Mouse (Mus musculus) G1E (cell line): ENCODE data around the gene Slc38a1. TPM values are rescaled to one million over a fixed set of nuclear protein-coding genes. Genes with fewer than 3 reads are reported as not detected.

Experiments
- ATAC-seq: 2 replicates; pipeline ENCODE4 v1.8.0; 2016; ENCODE audit warnings: mild to moderate bottlenecking; ENCODE audit not compliant: insufficient number of reproducible peaks, poor library complexity, low FRiP score, severe bottlenecking; ENCODE audit errors: extremely low read depth
- DNase-seq: peaks from one replicate; pipeline ENCODE4 v3.0.0; 2012; ENCODE audit warnings: low spot score
- H3K27me3 ChIP-seq: 2 replicates; pipeline ENCODE4 v1.6.1; 2012; ENCODE audit warnings: mild to moderate bottlenecking, low read length, inconsistent platforms; ENCODE audit not compliant: insufficient read depth
- H3K36me3 ChIP-seq: replicated peaks from 2 replicates; pipeline ENCODE3; 2012; ENCODE audit warnings: mild to moderate bottlenecking, inconsistent platforms
- H3K4me1 ChIP-seq: 2 replicates; pipeline ENCODE4 v1.6.1; 2012; ENCODE audit warnings: low read depth, low read length, inconsistent platforms, mixed read lengths; ENCODE audit not compliant: insufficient read depth
- H3K4me3 ChIP-seq: 2 replicates; pipeline ENCODE4 v1.5.1; 2012; ENCODE audit warnings: low read depth, mild to moderate bottlenecking, inconsistent platforms, low read length, moderate library complexity, mixed read lengths
- H3K9me3 ChIP-seq: replicated peaks from 2 replicates; pipeline ENCODE4 v1.6.1; 2012; ENCODE audit warnings: inconsistent platforms
- CTCF ChIP-seq: IDR thresholded peaks from 2 replicates; pipeline ENCODE4 v1.5.1; 2012; ENCODE audit warnings: low read depth, low read length, inconsistent platforms, mixed read lengths
- GATA1 ChIP-seq: IDR thresholded peaks from 2 replicates; pipeline ENCODE4 v1.6.1; 2012; ENCODE audit warnings: borderline replicate concordance, low read length, inconsistent platforms, mixed read lengths
- GATA2 ChIP-seq: IDR thresholded peaks from 2 replicates; pipeline ENCODE4 v1.6.1; 2012; ENCODE audit warnings: low read depth, low read length, inconsistent platforms, borderline replicate concordance
- POLR2AphosphoS5 ChIP-seq: IDR thresholded peaks from 2 replicates; pipeline ENCODE4 v1.6.1; 2012; ENCODE audit warnings: low read depth, low read length, inconsistent platforms; ENCODE audit not compliant: insufficient replicate concordance
- TAL1 ChIP-seq: conservative IDR thresholded peaks from 2 replicates; pipeline ENCODE4 v1.6.1; 2012; ENCODE audit warnings: low read depth, low read length, inconsistent platforms, mixed read lengths
- polyA plus RNA-seq: library from polyadenylated mRNA; stranded (reverse); fragments of >175 nt; gene quantifications from 2 replicates; pipeline ENCODE4 v1.2.3, GENCODE M21; 2012
- total RNA-seq, 2 experiments: library from RNA; stranded (forward) in 1 of 2; stranded (reverse) in 1 of 2; fragments of 200-1000 nt in 1 of 2; fragments of >200 nt in 1 of 2; fragmentation: Nextera tagmentation in 1 of 2; gene quantifications; 2 replicates each; pipeline ENCODE4 v1.2.3; 2014 to 2017

Slc38a1 gene
- total and polyA plus RNA-seq, 3 experiments, result 0.55 TPM; not detected in 2

DNA sequence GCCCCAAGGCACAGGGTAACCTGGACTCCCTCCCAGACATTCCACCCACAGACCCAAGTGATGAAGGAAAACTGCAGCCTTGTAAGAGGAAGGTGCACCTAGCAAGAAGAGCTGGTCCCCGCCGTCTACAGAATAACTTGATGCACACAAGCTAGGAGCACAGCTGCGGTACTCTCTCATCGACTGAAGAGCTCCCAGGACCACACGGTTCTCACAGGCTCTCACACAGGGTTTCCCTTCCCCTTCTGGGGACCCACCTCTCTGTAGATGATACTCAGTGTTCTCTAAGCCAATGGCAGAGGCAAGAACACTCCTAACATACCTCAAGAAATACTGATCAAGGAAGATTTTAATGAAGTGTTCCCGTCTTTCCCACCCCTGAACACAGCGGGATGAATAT, 48.4 kb downstream of the Slc38a1 start:
- Histone ChIP-seq H3K4me1 (no peaks in the 10 kb centered on the region), H3K4me3 (no peak overlapping the region), H3K9me3 (peaks cover 59% of the 10 kb centered on the region), H3K27me3 (no peaks in the 10 kb centered on the region), H3K36me3 (no peaks in the 10 kb centered on the region)
- TF ChIP-seq GATA2 (no peak), TAL1 (no peak), CTCF (no peak), POLR2AphosphoS5 (no peak), GATA1 (no peak)
- DNase-seq (no peak), ATAC-seq (no peak)

DNA sequence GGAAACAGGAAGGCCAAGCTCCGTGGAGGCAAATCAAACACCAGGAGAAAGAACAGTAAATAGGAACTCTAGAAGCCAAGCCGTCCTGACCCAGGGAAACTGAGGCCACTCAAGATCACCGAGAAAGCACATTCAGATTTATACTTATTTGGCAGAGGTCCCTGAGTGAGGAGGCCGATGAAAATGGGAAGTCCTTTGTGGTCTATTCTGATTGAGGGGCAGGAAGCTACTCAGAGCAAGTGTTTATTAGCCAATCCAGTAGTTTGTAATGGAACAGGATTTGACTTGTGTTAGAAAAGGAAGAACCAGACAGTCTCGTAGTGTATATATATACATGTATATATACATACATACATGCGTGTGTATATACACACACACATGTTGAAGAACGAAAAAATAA, 48.8 kb downstream of the Slc38a1 start:
- Histone ChIP-seq H3K27me3 (no peaks in the 10 kb centered on the region), H3K9me3 (peaks cover 57% of the 10 kb centered on the region), H3K4me3 (no peak overlapping the region), H3K4me1 (no peaks in the 10 kb centered on the region), H3K36me3 (no peaks in the 10 kb centered on the region)
- ATAC-seq, result no peak
- no peak for DNase-seq
- TF ChIP-seq CTCF (no peak), GATA1 (no peak), TAL1 (no peak), POLR2AphosphoS5 (no peak)

DNA sequence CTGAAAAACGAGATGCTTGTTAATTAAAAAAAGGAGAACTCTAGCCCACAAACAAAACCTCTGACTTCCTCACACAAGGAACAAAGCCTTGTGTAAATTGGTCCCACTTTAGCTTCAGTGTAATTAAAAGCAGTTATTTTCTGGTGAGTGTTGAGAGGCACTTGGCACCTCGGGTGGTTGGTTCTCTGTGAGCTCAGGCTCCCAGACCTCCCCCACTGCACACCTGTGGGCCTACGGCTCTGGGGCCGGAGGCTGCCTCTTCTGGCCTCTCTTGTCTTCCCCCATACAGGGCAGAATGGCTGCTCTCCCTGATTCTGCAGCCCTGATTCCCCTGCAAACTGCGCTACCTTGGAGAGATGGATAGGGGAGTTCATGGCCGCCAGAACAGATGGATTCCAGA, 49.3 kb downstream of the Slc38a1 start:
- H3K9me3 ChIP-seq, result peaks cover 60% of the 10 kb centered on the region
- no peaks in the 10 kb centered on the region for H3K36me3 ChIP-seq
- no peaks in the 10 kb centered on the region for H3K27me3 ChIP-seq
- no peak for ATAC-seq
- DNase-seq, result no peak
- no peak for TF ChIP-seq TAL1
- TF ChIP-seq POLR2AphosphoS5, result no peak
- TF ChIP-seq GATA1, result no peak
- no peak for TF ChIP-seq CTCF
- no peak for TF ChIP-seq GATA2
- H3K4me3 ChIP-seq, result no peak overlapping the region
- H3K4me1 ChIP-seq, result no peaks in the 10 kb centered on the region

DNA sequence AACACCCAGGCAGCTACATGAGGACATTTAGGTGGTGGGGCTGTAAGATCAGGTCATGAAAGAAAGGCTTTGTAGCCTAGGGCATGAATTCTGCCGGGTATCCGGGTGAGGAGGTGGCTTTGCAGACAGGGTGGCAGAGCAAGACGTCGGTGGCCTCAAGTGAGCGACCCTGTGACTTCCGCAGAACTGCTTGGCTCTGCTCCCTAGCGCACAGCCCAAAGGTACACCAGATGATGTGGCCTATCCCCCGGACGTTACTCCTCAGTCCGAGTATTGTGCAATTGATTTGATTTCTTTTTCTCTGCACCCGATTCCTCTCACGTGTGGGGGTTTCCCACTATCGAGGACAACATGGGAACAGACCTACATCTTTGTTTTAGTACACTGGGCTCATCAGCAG, 49.7 kb downstream of the Slc38a1 start:
- no peaks in the 10 kb centered on the region for H3K4me1 ChIP-seq
- ATAC-seq (no peak), DNase-seq (no peak)
- peaks cover 59% of the 10 kb centered on the region for H3K9me3 ChIP-seq
- H3K27me3 ChIP-seq, result no peaks in the 10 kb centered on the region
- H3K4me3 ChIP-seq, result no peak overlapping the region
- H3K36me3 ChIP-seq, result no peaks in the 10 kb centered on the region
- no peak for TF ChIP-seq TAL1
- no peak for TF ChIP-seq CTCF
- no peak for TF ChIP-seq POLR2AphosphoS5
- TF ChIP-seq GATA2, result no peak
- TF ChIP-seq GATA1, result no peak

DNA sequence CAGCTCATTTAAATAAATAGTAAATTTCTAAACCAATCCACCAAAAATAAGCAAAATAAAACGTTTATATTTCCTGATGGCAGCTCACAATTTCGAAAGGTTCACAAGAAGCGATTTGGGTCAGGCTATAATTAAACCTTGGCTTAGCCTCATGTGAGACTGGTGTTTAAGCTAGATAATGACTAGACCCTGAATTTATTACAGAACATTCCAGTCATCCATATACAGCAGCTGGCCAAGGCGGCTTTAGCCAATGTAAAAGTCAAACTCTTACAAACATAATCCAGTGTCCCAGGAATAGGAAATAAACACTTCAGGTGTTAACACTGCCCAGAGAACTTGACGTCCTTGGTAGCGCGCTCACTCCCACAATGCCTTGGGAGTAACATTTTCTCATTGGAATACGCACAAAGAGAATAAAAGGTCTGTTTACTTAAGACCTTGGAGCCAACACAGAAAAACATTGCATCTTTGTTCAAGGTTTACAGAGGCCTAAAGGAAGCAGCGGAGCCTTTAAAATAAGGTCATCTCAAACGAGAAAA, 50.8 kb downstream of the Slc38a1 start:
- peaks cover 60% of the 10 kb centered on the region for H3K9me3 ChIP-seq
- H3K36me3 ChIP-seq, result no peaks in the 10 kb centered on the region
- DNase-seq, result no peak
- TF ChIP-seq CTCF, result no peak
- no peaks in the 10 kb centered on the region for H3K4me1 ChIP-seq
- ATAC-seq, result no peak
- H3K27me3 ChIP-seq, result no peaks in the 10 kb centered on the region
- H3K4me3 ChIP-seq, result no peak overlapping the region

DNA sequence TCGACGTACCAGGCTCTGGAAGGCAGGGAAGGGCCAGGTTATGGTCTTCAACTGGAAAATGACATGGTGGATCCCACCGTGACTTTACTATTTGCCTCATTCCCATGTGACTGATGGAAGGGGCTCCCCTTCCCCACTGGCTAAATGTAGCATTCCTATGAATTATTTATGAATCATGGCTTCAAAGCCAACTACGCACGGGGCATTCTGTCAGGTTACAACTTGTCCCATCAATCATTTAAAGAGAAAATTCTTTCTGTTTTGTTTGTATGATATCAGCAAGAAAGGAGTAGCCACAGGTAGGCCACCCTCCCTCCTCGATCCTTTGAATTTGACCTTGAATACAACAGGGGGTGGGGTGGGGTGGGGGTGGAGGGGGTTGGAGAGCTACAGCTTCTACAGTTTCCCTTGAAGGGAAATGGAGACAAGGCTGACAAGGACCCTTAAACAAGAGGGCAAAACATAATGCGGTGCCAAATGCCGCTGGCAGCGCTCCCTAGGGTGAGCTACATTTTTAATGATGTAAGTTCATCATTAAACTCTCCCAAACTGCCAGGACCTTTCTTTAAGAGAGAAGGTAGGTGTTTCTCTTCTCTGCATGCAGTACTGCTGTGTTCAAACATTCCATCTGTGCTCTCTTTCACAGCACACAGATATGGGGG, 53.6 kb downstream of the Slc38a1 start:
- Histone ChIP-seq H3K9me3 (peaks cover 67% of the 10 kb centered on the region), H3K4me1 (no peaks in the 10 kb centered on the region), H3K4me3 (no peak overlapping the region), H3K36me3 (no peaks in the 10 kb centered on the region), H3K27me3 (no peaks in the 10 kb centered on the region)
- no peak for TF ChIP-seq TAL1
- TF ChIP-seq CTCF, result no peak
- TF ChIP-seq GATA1, result no peak
- TF ChIP-seq POLR2AphosphoS5, result no peak
- TF ChIP-seq GATA2, result no peak
- no peak for ATAC-seq
- no peak for DNase-seq

DNA sequence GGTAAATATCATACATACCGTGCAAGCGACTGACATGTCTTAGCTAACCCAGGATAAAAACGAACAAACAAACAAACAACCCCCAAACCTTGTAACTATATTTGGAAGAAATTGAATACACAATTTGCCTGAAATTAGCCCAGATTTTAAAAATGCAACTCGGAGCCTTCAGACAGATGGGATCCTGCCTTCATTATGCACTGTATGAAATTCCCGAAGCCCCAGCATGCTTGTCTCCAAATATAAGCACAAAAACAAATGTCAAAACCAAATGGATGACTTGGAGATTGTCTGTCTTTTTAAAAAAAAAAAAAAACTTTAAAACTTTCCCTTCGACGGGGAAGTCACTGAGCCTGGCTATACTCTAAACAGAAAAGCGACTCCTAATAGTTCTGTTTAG, 54.7 kb downstream of the Slc38a1 start:
- Histone ChIP-seq H3K36me3 (no peaks in the 10 kb centered on the region), H3K4me3 (no peak overlapping the region), H3K27me3 (no peaks in the 10 kb centered on the region), H3K9me3 (peaks cover 62% of the 10 kb centered on the region), H3K4me1 (no peaks in the 10 kb centered on the region)
- no peak for ATAC-seq
- DNase-seq, result no peak
- TF ChIP-seq GATA1 (no peak), GATA2 (no peak), POLR2AphosphoS5 (no peak), TAL1 (no peak), CTCF (no peak)
